Mouse (Mus musculus): ENCODE results near the gene Gm10277.

DNA sequence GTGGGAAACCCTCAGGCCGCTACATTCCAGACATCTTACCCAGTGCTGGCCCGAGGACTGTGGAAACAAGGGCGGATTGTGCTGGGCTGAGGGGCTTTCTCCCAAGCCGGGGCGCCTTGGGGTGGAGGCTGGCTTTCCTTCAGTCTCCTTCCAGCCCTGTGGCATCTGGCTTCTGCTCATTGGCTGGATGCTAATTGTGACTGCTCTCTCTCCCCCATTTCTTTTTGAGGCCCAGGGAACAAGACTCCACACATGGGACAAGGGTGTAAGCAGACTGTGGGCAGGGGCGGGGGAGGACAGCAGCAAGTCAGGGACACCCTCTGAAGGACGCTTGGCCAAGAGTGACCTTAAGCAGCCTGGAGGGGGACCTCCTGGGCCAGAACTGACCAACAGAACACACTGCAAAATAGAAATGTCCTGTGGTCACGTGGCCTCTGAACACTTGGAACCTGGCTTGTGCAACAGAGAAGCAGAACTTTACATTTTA, 3.7 kb upstream of the Gm10277 start:
- no peak for TF ChIP-seq CTCF (IDR thresholded peaks at IDR 0.05; ENCODE audit: low read depth, low read length)
- TF ChIP-seq POLR2A (IDR thresholded peaks at IDR 0.05; ENCODE audit: extremely low read depth, insufficient read depth, low read length), result no peak
